Mouse (Mus musculus) cerebellum, adult 2 months (tissue): ENCODE measurements around the gene Gtf2ird1. TPM values are rescaled to one million over a fixed set of nuclear protein-coding genes. Genes with fewer than 3 reads are reported as not detected.

ENCODE experiments used
- DNase-seq, 2 experiments: peaks; one replicate each; pipeline ENCODE4 v3.0.0; 2021
- H3K27ac ChIP-seq: fragments of 200-500 bp; 2 replicates; pipeline ENCODE4 v1.5.1; 2012; ENCODE audit warnings: low read length, control low read depth, inconsistent platforms; ENCODE audit not compliant: insufficient read depth
- H3K27me3 ChIP-seq: fragments of 200-500 bp; 2 replicates; pipeline ENCODE4 v1.6.1; 2012; ENCODE audit warnings: inconsistent platforms, mild to moderate bottlenecking, low read length, moderate library complexity; ENCODE audit not compliant: control insufficient read depth, insufficient read depth
- H3K4me1 ChIP-seq: fragments of 200-500 bp; 2 replicates; pipeline ENCODE4 v1.6.1; 2011; ENCODE audit warnings: low read length; ENCODE audit not compliant: control insufficient read depth, insufficient read depth
- H3K4me3 ChIP-seq: fragments of 200-500 bp; replicated peaks from 2 replicates; pipeline ENCODE3; 2011; ENCODE audit warnings: mild to moderate bottlenecking, low read depth, low read length, control low read depth; ENCODE audit not compliant: insufficient read depth
- CTCF ChIP-seq: fragments of 200-500 bp; IDR thresholded peaks from 2 replicates; pipeline ENCODE4 v1.5.1; 2011; ENCODE audit warnings: low read depth, mild to moderate bottlenecking, control low read depth, low read length, moderate library complexity, borderline replicate concordance; ENCODE audit not compliant: insufficient read depth
- POLR2A ChIP-seq: fragments of 200-500 bp; IDR thresholded peaks from 2 replicates; pipeline ENCODE4 v1.6.1; 2011; ENCODE audit warnings: low read length, control low read depth, borderline replicate concordance; ENCODE audit not compliant: insufficient read depth
- WGBS: fragments of 180-500 bp; shearing (Covaris S2); methylation state at CpG from one replicate; pipeline ENCODE4 v1.1.7; 2018; 5-methylcytosine and 5-hydroxymethylcytosine counted together
- polyA plus RNA-seq: library from polyadenylated mRNA; depleted of rRNA; stranded (reverse); fragments of >200 nt; gene quantifications from 2 replicates; pipeline ENCODE4 v1.2.3, GENCODE M21; 2012

Gene Gtf2ird1
- polyA plus RNA-seq, 1 experiment = 47.0 TPM

DNA sequence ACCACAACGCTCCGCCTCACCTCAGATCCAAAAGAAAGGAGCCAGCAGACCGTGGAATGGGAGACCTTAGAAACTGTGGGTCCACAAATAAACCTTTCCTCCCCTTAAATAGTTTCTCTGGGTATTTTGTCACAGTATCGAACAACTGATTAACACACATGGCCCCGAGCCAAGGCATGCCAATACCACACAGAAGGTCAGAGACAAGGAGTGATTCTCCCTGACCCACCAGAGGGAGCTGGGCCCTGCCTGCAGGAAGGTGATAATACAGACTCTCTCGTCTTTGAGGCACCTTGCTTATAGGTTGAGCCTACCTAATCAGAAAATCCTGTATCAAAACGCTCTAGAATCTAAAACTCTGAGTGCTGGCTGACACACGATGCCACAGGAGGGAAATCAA is 30.9 kb downstream of the Gtf2ird1 start:
- WGBS = 97% methylated on average over 8 of the region's 8 CpGs
- H3K4me3 ChIP-seq = no peak overlapping the region
- H3K27ac ChIP-seq = no peak overlapping the region
- DNase-seq = no peak
- TF ChIP-seq POLR2A (no peak), CTCF (no peak)
- peaks cover 10% of the 10 kb centered on the region for H3K4me1 ChIP-seq
- no peaks in the 10 kb centered on the region for H3K27me3 ChIP-seq

DNA sequence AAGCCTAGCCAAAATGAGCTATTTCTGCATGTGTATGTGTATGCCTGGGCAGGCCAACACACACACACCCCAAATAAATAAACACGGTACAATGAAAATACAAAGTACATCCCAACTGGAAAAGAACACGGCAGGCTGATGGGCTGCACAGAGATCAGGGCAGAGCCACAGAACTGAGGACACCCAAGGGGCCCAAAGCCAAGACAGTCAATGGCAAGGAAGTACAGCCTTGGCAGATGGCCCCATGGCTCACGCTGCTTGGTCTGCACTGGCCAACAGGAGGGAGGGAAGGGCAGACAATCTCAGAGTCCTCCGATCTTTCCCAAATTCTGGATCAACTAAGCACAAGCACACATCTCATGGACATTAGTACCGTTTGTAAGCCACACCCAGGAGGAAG is 32.6 kb downstream of the Gtf2ird1 start:
- DNase-seq = peak; percentile 88 to 93
- TF ChIP-seq CTCF = no peak; the same call in 1 of the 2 replicates
- H3K4me1 ChIP-seq = peaks cover 16% of the 10 kb centered on the region
- 1% methylated on average over 5 of the region's 5 CpGs for WGBS
- no peak overlapping the region for H3K27ac ChIP-seq
- no peaks in the 10 kb centered on the region for H3K27me3 ChIP-seq
- no peak overlapping the region for H3K4me3 ChIP-seq

DNA sequence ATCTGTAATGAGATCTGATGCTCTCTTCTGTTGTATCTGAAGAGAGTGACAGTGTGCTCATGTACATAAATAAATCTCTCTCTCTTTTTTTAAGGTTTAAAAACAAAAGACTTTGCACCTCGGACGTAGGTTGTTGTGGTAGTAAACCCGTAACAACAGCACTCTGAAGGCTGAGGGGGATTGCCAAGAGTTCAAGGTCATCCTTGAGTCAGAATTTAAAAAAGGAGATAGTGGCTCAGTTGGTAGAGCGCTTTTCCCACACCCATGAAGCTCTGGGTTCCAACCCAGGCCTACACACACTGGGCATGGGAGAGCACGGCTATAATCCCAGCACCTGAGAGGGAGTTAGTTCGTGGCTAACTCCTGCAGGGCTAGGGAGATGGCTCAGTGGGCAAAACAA is 33.1 kb downstream of the Gtf2ird1 start:
- Histone ChIP-seq H3K27ac (no peak overlapping the region), H3K4me3 (no peak overlapping the region), H3K4me1 (peaks cover 17% of the 10 kb centered on the region), H3K27me3 (no peaks in the 10 kb centered on the region)
- TF ChIP-seq CTCF (no peak), POLR2A (no peak)
- DNase-seq = no peak
- WGBS = 92% methylated on average over 6 of the region's 6 CpGs

DNA sequence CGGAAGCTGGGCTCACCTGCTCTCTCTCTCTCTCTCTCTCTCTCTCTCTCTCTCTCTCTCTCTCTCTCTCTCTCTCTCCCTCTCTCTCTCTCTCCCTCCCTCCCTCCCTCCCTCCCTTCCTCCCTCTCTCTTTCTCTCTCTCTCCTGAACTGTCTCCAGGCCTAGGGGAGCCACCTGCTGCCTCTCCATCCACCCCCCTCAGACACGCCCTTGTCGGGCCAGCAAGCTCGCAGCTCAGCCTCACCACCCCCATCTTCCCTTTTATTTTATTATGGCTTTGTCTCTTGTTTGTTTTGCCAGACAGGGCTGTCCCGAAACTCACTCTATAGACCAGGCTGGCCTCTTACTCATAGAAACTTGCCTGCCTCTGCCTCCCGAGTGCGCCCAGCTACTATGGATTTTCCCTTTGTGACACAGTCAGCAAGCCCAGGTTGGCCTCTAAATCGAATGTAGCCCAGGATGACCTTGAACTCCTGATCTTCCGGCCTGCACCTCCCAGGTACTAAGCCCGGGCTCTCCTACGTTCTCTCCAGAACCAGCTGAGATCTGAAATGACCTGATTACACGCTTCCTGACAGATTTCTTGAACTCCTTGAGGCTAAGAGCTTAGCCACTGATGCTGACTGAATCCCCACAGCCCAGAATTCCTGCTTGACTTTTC is 34.1 kb downstream of the Gtf2ird1 start:
- DNase-seq = no peak
- Histone ChIP-seq H3K4me3 (no peak overlapping the region), H3K27ac (no peak overlapping the region), H3K4me1 (peaks cover 17% of the 10 kb centered on the region), H3K27me3 (no peaks in the 10 kb centered on the region)
- no peak for TF ChIP-seq CTCF
- TF ChIP-seq POLR2A = no peak
- WGBS = 85% methylated on average over 12 of the region's 12 CpGs

DNA sequence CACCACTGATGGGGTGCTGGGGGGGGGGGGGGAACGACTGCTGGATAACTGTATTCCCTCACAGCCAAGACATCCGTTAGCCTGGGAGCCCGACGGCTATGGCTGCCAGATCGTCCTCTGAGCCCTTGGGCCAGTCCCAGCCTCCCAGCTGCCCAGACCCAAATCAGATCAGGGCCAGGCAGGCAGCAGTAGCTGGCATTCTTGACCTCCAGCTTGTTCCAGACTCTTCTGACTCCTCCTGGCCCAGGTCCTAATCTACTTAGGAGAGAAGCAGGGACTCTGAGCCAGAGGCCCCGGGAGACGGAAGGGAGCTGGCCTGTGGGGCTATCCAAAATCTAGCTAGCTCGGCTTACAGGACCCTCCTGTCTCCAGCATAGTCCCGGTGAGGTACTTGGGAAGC is 35.5 kb downstream of the Gtf2ird1 start:
- Histone ChIP-seq H3K27me3 (no peaks in the 10 kb centered on the region), H3K27ac (no peak overlapping the region), H3K4me1 (peaks cover 17% of the 10 kb centered on the region), H3K4me3 (no peak overlapping the region)
- peak; percentile 63 to 80 for DNase-seq
- WGBS = 4% methylated on average over 8 of the region's 9 CpGs
- TF ChIP-seq POLR2A (no peak), CTCF (no peak)

DNA sequence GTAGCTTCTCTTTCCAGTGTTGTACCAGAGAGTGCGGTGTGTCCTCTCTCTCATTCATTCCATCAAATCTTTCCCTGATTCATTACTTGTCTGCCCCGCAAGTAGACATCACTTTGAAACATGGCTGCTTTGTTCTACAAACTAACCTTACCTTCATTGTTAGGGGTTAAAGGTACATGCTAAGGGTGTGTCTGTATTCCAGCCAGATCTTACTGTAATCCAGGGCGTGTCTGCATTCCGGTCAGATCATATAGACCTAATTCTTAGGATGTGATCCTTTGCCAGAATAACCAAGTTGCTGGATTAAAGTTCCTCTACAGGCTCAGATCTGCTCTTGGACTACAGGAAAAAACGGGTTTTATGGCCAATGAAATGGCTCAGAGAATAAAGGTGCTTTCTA is 36.8 kb downstream of the Gtf2ird1 start:
- H3K4me3 ChIP-seq = no peak overlapping the region
- WGBS = 96% methylated on average over 5 of the region's 5 CpGs

DNA sequence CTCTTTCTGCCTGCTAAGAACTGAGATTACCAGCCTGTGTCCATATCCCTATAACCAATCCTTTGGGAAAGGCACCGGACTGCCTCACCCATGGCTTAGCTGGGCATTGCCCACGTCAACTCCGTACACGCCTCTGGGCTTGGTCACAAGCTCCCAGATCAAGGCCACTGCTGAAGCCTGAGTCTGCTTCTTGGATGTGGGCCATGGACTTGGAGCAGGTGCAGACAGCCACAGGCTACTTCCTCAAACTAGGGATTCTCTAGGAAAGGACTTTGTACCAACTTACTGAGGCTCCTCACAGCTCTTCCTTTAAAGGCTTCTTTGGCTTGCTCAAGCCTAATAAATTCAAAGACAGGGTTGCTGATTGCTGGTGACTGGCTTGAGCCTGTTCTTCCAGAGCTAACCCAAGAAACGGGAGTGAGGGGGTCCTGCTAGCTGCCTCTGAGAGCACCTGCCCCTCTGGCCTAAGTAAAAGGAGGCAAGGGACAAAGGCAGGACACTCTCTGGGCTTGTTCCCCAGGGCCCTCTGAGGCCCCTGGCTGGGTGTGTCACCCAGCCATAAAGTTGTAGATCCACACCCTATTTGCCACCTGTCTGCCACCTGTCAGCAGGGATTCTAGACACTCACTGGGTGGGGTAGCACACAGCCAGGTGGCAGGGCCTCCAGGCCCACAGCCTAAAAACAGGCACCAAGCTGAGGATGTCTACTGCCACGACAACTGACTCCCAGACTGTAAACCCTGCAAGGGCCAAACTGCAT is 38.0 kb downstream of the Gtf2ird1 start:
- TF ChIP-seq POLR2A (no peak), CTCF (no peak)
- WGBS = 64% methylated on average over 6 of the region's 6 CpGs
- Histone ChIP-seq H3K27me3 (no peaks in the 10 kb centered on the region), H3K4me1 (peaks cover 14% of the 10 kb centered on the region), H3K27ac (no peak overlapping the region), H3K4me3 (no peak overlapping the region)
- DNase-seq = peak in 1 of 2 experiments; percentile 31

More for the DNA sequence above, 36.8 kb downstream of the Gtf2ird1 start:
- TF ChIP-seq POLR2A (no peak), CTCF (no peak)
- no peak for DNase-seq
- peaks cover 17% of the 10 kb centered on the region for H3K4me1 ChIP-seq
- no peaks in the 10 kb centered on the region for H3K27me3 ChIP-seq
- no peak overlapping the region for H3K27ac ChIP-seq

DNA sequence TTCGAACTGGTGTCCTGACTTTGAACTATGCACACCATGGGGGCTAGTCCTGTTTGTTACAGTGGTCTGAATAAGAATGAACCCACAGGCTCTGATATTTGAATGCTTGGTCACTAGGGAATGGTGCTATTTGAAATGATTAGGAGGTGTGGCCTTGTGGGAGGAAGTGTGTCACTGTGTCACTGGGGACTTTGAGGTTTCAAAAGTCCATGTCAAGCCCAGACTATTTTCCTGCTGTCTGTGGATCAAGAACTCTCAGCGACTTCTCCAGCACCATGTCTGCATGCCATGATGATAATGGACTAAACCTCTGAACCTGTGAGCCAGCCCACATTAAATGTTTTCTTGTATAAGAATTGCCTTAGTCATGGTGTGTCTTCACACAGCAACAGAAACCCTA is 44.2 kb downstream of the Gtf2ird1 start:
- H3K4me1 ChIP-seq = no peaks in the 10 kb centered on the region
- H3K4me3 ChIP-seq = no peak overlapping the region
- no peaks in the 10 kb centered on the region for H3K27me3 ChIP-seq
- TF ChIP-seq POLR2A (no peak), CTCF (no peak)
- no peak for DNase-seq
- WGBS = 83% methylated on average over 2 of the region's 2 CpGs
- no peak overlapping the region for H3K27ac ChIP-seq
